Mouse (Mus musculus): ENCODE results near the gene Scamp3. TPM values are rescaled to one million over a fixed set of nuclear protein-coding genes. Genes with fewer than 3 reads are reported as not detected.
A peak's percentile ranks its signal among the peaks of the same experiment; 100 is the strongest.

The Scamp3 gene
- polyA plus RNA-seq, 1 experiment from 2014 or later, result 94.4 TPM

DNA sequence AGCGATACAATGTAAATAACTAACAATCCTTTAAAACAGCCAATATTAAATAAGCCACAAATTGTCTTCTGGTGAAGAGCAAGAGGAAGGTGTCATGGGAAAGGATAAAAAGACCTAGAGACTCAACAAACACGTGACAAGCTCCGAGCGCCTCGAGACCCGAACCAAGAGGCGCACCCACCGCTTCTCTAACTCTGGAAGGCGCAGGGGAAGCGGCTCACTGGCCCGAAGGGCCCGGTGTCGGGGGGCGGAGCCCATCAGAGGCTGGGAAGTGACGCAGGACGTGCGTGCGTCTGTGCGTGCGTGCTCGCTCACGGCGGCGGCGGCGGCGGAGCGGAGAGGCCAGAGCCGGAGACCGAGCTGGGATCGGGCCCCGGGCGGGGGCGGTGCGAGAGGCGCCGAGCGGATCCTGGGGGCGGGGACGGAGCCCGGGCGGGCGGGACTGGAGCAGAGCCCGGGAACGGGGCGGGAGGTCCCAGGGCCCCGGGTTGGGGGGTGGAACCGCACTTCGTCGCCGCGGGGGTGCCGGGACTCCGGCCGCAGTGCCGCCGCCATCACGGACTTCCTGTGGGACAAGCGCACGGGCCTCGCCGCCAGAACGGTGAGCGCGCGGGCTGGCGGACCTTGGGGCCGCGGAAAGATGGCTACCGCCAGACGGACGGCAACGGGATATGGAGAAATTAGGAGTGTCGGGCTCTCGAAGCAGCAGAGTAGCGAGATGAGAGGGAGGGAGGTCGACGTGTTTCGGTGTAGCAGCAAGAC is 12.6 kb upstream of the Scamp3 start, which contains the start of gene Clk2:
Gene Clk2, plus strand, starts transcription at position 290 of the 762 bp plus-strand sequence.
- Histone ChIP-seq H3K27ac (peak within 1 kb of the TSS; percentile 96), H3K27me3 (no peaks in the 10 kb centered on the region), H3K36me3 (replicated peaks) (peaks cover 31% of the 10 kb centered on the region), H3K9ac (peak within 1 kb of the TSS; percentile 97), H3K4me3 (replicated peaks) (peak within 1 kb of the TSS; percentile 97), H3K4me1 (peaks cover 33% of the 10 kb centered on the region), H3K4me2 (peak within 1 kb of the TSS; percentile 74), H3K9me3 (no peaks in the 10 kb centered on the region)
- under 1% methylated on average over 71 of the region's 79 CpGs for WGBS
- ATAC-seq (ENCODE audit: low FRiP score), result peak; percentile 96

GRCm38 (mm10) chr3:89165268-89165870 is 11.9 kb upstream of the Scamp3 start:
- peaks cover 38% of the 10 kb centered on the region for H3K36me3 ChIP-seq (replicated peaks)
- H3K9me3 ChIP-seq, result no peaks in the 10 kb centered on the region
- peak overlapping the region; percentile 74 for H3K4me2 ChIP-seq
- ATAC-seq (ENCODE audit: low FRiP score), result no peak
- H3K4me3 ChIP-seq (replicated peaks), result peak overlapping the region; percentile 97
- H3K27ac ChIP-seq, result peak overlapping the region; percentile 96
- WGBS, result 24% methylated on average over 12 of the region's 12 CpGs
- H3K27me3 ChIP-seq, result no peaks in the 10 kb centered on the region
- peaks cover 29% of the 10 kb centered on the region for H3K4me1 ChIP-seq
- H3K9ac ChIP-seq, result peak overlapping the region; percentile 97

DNA sequence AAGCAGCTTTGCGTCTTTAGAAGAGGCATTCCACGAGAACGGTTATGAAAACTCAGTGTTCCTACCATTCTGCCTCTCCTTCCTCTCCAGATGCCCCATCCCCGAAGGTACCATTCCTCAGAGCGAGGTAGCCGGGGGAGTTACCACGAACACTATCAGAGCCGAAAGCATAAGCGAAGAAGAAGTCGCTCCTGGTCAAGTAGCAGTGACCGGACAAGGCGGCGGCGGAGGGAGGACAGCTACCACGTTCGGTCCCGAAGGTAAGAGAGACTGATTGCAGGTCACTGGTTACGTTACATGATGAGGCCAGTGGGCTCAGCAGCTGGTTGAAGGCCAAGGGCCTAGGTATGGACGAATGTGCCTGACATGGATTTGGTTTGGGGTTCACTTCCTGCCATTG is 10.3 kb upstream of the Scamp3 start:
- Histone ChIP-seq H3K4me3 (replicated peaks) (no peak overlapping the region), H3K9ac (no peak overlapping the region), H3K4me2 (no peak overlapping the region), H3K4me1 (peaks cover 28% of the 10 kb centered on the region), H3K27ac (no peak overlapping the region), H3K27me3 (no peaks in the 10 kb centered on the region), H3K36me3 (replicated peaks) (peaks cover 52% of the 10 kb centered on the region), H3K9me3 (no peaks in the 10 kb centered on the region)
- no peak for ATAC-seq (ENCODE audit: low FRiP score)
- 94% methylated on average over 19 of the region's 19 CpGs for WGBS

DNA sequence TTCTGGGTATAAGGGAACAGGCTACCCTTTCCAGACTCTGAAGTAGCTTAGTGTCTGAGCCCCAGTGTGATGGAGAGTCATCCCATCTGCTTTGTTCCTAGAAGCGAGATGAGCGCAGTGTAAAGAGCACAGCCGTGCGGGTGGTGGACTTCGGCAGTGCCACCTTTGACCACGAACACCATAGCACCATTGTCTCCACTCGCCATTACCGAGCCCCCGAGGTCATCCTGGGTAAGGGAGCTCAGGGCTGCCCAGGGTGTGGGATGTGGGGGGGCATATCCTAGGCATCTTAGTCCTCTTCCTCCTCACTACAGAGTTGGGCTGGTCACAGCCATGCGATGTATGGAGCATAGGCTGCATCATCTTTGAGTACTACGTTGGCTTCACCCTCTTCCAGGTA is 2.4 kb upstream of the Scamp3 start:
- Histone ChIP-seq H3K36me3 (replicated peaks) (peaks cover 77% of the 10 kb centered on the region), H3K27me3 (no peaks in the 10 kb centered on the region), H3K9ac (no peak overlapping the region), H3K4me2 (no peak overlapping the region), H3K27ac (no peak overlapping the region), H3K9me3 (no peaks in the 10 kb centered on the region), H3K4me1 (peaks cover 18% of the 10 kb centered on the region), H3K4me3 (replicated peaks) (no peak overlapping the region)
- WGBS, result 93% methylated on average over 11 of the region's 11 CpGs
- no peak for ATAC-seq (ENCODE audit: low FRiP score)

GRCm38 (mm10) chr3:89175544-89175943 is 1.7 kb upstream of the Scamp3 start:
- no peak for ATAC-seq (ENCODE audit: low FRiP score)
- peaks cover 77% of the 10 kb centered on the region for H3K36me3 ChIP-seq (replicated peaks)

GRCm38 (mm10) chr3:89176421-89176820 is 852 bp upstream of the Scamp3 start:
- no peak for ATAC-seq (ENCODE audit: low FRiP score)
- H3K4me2 ChIP-seq, result peak overlapping the region; percentile 19; the same call in 1 of the 2 replicates
- peaks cover 78% of the 10 kb centered on the region for H3K36me3 ChIP-seq (replicated peaks)
- H3K27ac ChIP-seq, result no peak overlapping the region
- H3K27me3 ChIP-seq, result no peaks in the 10 kb centered on the region
- H3K4me3 ChIP-seq (replicated peaks), result no peak overlapping the region
- WGBS, result 83% methylated on average over 7 of the region's 7 CpGs
- H3K9me3 ChIP-seq, result no peaks in the 10 kb centered on the region
- H3K9ac ChIP-seq, result no peak overlapping the region
- H3K4me1 ChIP-seq, result peaks cover 18% of the 10 kb centered on the region

More at GRCm38 (mm10) chr3:89175544-89175943, 1.7 kb upstream of the Scamp3 start:
- Histone ChIP-seq H3K27me3 (no peaks in the 10 kb centered on the region), H3K4me3 (replicated peaks) (no peak overlapping the region), H3K27ac (no peak overlapping the region), H3K9ac (no peak overlapping the region), H3K9me3 (no peaks in the 10 kb centered on the region), H3K4me1 (peaks cover 18% of the 10 kb centered on the region), H3K4me2 (no peak overlapping the region)
- 96% methylated on average over 10 of the region's 10 CpGs for WGBS

DNA sequence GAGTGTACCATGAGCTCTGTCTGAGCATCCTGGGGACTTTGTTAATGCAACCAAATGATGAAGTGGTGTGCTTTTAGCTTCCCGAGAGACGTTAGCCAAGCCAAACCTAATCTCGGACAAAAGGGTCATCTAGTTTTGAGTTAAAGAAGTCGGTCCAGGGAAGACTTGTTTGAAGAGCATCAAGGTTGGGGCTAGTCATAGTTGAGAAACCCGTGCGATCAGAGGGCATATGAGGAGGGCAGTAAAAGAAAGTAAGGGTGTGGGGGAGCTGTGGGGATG is 773 bp downstream of the Scamp3 start:
- ATAC-seq (ENCODE audit: low FRiP score), result no peak
- Histone ChIP-seq H3K4me1 (peaks cover 25% of the 10 kb centered on the region), H3K9me3 (no peaks in the 10 kb centered on the region), H3K4me2 (peak overlapping the region; percentile 93), H3K36me3 (replicated peaks) (peaks cover 75% of the 10 kb centered on the region), H3K27me3 (no peaks in the 10 kb centered on the region), H3K9ac (peak overlapping the region; percentile 78), H3K4me3 (replicated peaks) (peak overlapping the region; percentile 73), H3K27ac (no peak overlapping the region)
- WGBS, result 11% methylated on average over 6 of the region's 6 CpGs

- 94% methylated on average over 11 of the region's 11 CpGs for WGBS
- Histone ChIP-seq H3K27ac (no peak overlapping the region), H3K9ac (no peak overlapping the region), H3K4me2 (no peak overlapping the region), H3K27me3 (no peaks in the 10 kb centered on the region), H3K9me3 (no peaks in the 10 kb centered on the region), H3K4me1 (peaks cover 33% of the 10 kb centered on the region), H3K36me3 (replicated peaks) (peaks cover 65% of the 10 kb centered on the region), H3K4me3 (replicated peaks) (no peak overlapping the region)
- ATAC-seq (ENCODE audit: low FRiP score), result no peak
Observed at GRCm38 (mm10) chr3:89179056-89179455, 1.8 kb downstream of the Scamp3 start.

GRCm38 (mm10) chr3:89181749-89182500 is 4.7 kb downstream of the Scamp3 start:
- Histone ChIP-seq H3K4me3 (replicated peaks) (0 out of 2 replicates have a peak overlapping the region, but pooled peaks have one; percentile 4), H3K36me3 (replicated peaks) (peaks cover 40% of the 10 kb centered on the region), H3K9me3 (no peaks in the 10 kb centered on the region), H3K27ac (no peak overlapping the region), H3K4me1 (peaks cover 51% of the 10 kb centered on the region), H3K4me2 (no peak overlapping the region), H3K27me3 (no peaks in the 10 kb centered on the region), H3K9ac (no peak overlapping the region)
- ATAC-seq (ENCODE audit: low FRiP score), result no peak
- WGBS, result 92% methylated on average over 27 of the region's 27 CpGs

- ATAC-seq (ENCODE audit: low FRiP score), result peak; percentile 33
- Histone ChIP-seq H3K9ac (0 out of 2 replicates have a peak overlapping the region, but pooled peaks have one; percentile 90), H3K4me3 (replicated peaks) (peak overlapping the region; percentile 59), H3K36me3 (replicated peaks) (peaks cover 40% of the 10 kb centered on the region), H3K4me2 (peak overlapping the region; percentile 81), H3K4me1 (peaks cover 56% of the 10 kb centered on the region), H3K27ac (peak overlapping the region; percentile 86), H3K27me3 (peaks cover 4% of the 10 kb centered on the region; the same call in 1 of the 2 replicates), H3K9me3 (no peaks in the 10 kb centered on the region)
- WGBS, result 55% methylated on average over 7 of the region's 7 CpGs
Observed at GRCm38 (mm10) chr3:89182531-89183057, 5.3 kb downstream of the Scamp3 start.

GRCm38 (mm10) chr3:89183058-89183958 is 6.0 kb downstream of the Scamp3 start, which contains the start of gene Fam189b:
Gene Fam189b (plus strand): TSS chr3:89183143.
- Histone ChIP-seq H3K4me3 (replicated peaks) (peak within 1 kb of the TSS; percentile 59), H3K4me2 (peak within 1 kb of the TSS; percentile 81), H3K4me1 (peaks cover 50% of the 10 kb centered on the region), H3K27me3 (peaks cover 4% of the 10 kb centered on the region; the same call in 1 of the 2 replicates), H3K9me3 (no peaks in the 10 kb centered on the region), H3K36me3 (replicated peaks) (peaks cover 45% of the 10 kb centered on the region), H3K9ac (peak within 1 kb of the TSS; percentile 90), H3K27ac (peak within 1 kb of the TSS; percentile 86)
- 7% methylated on average over 39 of the region's 39 CpGs for WGBS
- peak; percentile 95 for ATAC-seq (ENCODE audit: low FRiP score)
